Mouse (Mus musculus) fibroblast of lung, adult 2 months (primary cell): ENCODE measurements around the gene Lctl.

ENCODE experiments used
- DNase-seq: peaks from one replicate; pipeline ENCODE4 v3.0.0-alpha.2; 2011; ENCODE audit warnings: low read depth

Gene Lctl

DNA sequence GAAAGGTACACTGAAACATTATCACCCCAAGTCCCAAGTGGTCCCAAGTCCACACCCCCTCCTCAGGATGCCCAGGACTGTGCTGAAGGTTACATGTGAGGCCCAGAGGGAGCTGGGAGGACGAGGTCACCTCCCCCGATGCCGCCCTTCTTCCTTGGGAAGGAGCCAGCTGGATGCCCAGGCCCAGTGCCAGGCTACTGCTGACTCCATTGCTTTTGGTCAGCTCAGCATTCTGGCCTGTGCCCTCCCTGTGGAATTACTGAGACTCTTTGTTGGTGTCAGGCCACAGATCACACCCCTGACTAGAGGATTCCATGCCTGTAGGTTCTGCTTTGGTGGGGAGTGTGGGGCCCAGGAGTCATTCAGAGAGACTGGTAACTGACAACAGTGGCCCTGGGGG is at the start of gene Lctl:
Gene Lctl (plus strand): TSS at position 272 of the 400 bp plus-strand sequence.
- DNase-seq: no peak

GRCm38 (mm10) chr9:64067787-64068186 is 49.2 kb upstream of the Lctl start:
- no peak for DNase-seq

- no peak for DNase-seq
Observed at GRCm38 (mm10) chr9:64068571-64068970, 48.4 kb upstream of the Lctl start.

GRCm38 (mm10) chr9:64069131-64069530 is 47.8 kb upstream of the Lctl start:
- no peak for DNase-seq

- no peak for DNase-seq
Observed at GRCm38 (mm10) chr9:64070674-64071073, 46.3 kb upstream of the Lctl start.

DNA sequence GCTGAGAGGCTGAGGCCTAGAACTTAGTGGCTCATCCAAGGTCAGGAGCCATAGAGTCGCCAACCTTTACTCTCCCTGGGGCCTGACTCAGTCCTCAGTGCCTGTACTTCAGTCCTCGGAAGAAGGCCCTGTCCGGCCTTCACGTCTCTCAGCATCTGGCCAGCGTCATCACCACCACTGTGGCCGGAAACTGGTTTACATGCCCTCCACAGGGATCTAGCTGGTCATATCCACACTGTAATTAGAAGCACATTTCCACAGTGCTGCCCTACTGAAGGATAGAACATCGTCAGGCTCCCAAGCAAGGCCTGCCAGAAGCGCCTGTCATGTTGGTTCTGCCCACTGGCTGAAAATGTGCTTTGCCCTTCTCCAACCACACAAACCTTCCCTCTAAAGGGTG is 42.1 kb upstream of the Lctl start:
- no peak for DNase-seq

GRCm38 (mm10) chr9:64076412-64076811 is 40.5 kb upstream of the Lctl start:
- no peak for DNase-seq

DNA sequence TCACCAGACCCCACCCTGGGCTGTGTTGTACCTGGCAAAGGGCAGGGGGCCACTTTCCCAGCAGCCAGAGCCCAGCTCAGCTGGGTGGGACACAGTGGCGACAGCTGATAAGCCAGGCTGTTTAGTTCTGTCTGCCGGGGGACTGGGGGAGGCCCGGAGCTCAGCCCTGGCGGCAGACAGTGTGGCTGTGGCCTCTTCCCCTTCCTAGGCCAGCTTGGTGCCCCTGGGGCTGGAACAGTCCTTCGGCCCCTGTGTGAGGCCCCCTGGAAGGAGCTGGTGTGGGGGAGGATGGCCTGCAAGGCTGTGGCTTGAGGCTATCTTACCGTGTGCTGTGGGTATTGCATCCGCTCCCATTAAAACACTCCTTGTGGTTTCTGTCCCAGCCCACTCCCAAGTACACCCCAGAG is 38.6 kb upstream of the Lctl start:
- no peak for DNase-seq

DNA sequence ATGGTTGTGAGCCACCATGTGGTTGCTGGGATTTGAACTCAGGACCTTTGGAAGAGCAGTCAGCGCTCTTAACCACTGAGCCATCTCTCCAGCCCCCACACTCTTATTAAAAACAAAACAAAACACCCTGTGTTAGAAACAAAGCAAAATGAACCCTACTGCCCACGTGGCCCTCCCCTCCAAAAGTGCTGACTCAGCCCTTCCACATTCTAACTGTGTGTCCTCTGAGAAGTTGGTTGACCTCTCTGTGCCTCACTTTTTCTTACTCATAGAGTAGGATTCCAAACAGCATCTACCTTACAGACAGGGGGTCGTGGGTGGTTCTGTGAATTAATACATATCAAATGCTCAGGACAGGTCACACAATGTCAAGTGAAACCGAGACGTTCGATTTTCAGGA is 37.0 kb upstream of the Lctl start:
- no peak for DNase-seq

- no peak for DNase-seq
Observed at GRCm38 (mm10) chr9:64084231-64084630, 32.7 kb upstream of the Lctl start.

DNA sequence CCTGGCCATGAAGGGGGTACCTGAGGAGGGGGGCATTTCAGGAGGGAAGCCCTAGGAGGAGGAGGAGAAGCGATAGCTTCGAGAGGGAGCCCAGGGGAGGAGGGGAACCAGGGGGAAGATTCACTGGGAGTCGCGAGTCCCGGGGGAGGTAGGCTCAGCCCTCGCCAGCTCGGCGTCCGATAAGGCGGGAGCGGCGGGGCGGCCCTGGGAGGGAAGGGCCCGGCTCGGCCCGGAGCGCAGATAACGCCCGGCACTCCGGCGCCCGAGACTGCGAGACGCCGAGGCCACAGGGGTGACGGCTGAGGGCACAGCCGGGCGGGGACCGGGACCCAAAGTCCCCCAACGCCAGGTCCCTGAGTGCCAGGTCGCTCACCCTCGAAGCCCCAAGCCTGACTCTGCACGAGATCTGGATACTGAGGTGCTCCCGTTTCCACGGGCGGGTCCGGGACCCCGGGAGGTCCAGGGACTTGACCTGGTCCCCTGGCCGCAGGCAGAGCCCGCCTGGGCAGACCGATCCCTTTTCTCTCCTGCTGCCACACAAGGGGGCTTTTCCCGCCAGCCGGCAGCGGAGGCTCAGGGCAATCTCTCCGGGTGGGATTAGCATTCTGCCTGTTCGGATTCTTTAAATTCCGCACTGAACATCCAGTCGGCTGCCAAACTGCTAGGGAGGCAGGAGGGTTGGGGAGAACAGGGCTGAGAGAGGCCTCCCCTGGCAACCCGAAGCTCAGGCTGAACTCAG is 32.1 kb upstream of the Lctl start:
- no peak for DNase-seq

- DNase-seq: no peak
Observed at GRCm38 (mm10) chr9:64085976-64086375, 31.0 kb upstream of the Lctl start.

DNA sequence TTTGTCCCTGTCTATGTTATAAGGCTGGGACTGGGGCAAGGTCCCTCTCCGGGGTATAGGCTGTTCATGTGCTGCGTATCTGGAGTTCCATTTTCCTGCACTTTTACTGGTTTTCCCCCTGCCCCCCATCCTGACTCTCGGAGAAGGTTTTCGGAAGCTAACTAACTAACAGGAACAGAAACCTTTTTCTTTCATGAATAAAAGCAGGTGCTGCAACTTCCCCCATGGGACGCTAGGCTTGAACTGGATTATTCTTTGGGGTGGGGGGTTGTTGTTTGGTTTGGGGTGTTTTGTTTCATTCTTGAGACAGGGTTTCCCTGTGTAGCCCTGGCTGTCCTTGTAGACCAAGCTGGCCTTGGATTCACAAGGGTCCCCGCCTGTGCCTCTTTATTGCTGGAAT is 30.4 kb upstream of the Lctl start:
- no peak for DNase-seq

DNA sequence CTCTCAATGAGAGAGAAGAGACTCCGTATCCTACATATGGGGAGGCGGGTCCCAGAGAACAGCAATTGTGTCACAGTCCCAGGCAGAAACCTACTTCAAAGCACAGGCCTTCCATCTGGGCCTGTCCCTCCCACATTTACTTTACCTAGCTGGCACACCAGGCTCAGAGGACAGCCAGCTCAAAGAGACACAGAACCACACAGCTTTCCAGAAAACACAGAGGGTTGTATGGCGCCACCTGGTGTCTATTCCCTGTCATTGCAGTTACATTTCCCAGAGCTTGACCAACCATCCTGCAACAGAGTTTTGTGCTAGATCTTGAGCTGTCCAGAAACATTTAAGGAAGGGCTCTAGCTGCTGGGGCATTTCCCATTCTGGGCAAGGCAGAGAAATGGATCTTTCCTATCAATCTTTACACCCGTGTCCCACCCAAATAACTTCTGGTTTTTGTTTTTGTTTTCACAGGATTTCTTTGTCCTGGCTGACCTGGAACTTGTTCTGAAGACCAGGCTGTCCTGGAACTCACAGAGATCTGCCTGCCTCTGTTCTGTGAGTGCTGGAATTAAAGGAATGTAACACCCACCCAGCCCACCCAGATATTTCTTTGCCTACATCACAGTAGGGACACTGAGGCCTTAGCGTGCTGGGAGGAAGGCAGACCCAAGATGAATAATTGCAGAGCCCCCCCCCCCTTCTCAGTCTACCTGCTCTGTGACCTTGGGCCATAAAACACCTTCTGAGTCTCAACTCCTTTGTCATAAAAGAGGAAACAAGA is 29.3 kb upstream of the Lctl start:
- no peak for DNase-seq

GRCm38 (mm10) chr9:64088346-64088745 is 28.6 kb upstream of the Lctl start:
- no peak for DNase-seq

DNA sequence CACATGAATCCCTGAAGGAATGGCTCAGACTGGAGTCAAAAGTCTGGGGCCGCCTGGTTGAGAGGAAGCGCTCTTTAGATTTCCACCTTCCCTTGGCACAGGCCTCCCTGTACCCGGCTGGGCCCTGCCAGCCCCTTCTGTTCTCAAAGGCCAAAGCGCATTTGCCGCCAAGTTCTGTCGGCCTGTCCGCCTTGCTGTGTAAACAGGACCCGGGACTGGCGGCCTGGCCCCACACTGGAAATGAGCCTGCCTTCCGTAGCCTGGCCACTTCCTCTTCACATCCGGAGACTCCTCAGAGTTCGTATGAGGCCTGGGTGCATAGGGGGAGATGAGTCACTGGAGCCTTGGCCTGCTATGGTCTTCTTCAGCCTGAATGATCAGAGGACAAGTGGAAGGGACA is 27.9 kb upstream of the Lctl start:
- no peak for DNase-seq

DNA sequence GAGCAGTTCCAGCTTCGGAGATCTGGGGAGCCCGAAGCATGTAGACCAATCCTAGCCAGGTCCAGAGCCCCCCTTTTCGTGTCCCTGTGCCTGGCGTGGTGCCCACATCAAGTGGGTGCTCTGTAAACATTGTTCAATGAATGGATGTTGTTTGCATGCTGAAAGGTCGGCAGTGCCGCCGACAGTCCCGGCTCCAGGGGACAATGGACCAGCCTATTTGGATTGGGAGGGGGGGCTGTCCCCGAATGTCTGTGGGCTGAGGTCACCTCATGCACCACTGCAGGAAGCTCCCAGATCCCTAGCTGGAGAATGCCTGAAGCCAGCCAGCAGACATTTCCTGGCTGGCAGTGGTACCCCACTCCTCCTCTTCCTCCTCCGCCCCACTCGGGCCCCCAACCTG is 22.9 kb upstream of the Lctl start:
- no peak for DNase-seq

DNA sequence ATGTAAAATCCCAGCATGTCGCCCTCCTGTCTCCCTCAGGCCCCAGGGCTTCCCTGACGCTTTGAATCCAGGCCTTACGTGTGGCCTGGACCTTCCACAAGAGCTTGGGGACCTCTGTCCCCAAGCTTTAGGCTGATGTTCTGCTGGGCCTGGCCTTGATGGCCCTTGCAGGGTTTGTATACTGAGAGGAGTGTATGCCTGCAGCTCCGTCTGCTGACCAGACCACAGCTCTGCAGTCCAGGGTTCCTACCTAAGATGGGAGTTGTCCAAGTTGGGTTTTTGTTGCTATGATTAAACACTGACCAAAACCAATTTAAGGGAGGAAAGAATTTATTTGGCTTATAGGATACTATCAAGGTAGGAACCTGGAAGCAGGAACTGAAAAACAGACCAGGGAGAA is 18.7 kb upstream of the Lctl start:
- no peak for DNase-seq

DNA sequence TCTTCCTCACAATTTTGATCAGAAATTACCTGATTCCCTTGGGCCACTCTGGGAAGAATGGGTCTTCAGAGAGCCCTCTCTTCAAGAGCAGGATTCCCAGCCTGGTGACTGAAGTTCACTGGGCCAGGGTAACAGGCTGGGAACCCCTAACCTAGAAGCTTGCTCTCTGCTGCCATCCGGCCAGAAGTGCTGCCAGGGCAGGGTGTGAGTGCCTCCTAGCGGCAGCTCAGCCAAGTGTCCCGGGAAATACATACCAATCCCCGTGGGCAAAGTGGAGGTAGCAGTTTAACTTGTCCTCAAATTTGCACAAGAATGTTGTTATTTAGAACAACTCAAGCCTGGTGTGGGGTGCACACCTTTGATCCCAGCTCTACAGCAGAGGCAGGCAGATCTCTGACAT is 16.5 kb upstream of the Lctl start:
- DNase-seq: no peak

DNA sequence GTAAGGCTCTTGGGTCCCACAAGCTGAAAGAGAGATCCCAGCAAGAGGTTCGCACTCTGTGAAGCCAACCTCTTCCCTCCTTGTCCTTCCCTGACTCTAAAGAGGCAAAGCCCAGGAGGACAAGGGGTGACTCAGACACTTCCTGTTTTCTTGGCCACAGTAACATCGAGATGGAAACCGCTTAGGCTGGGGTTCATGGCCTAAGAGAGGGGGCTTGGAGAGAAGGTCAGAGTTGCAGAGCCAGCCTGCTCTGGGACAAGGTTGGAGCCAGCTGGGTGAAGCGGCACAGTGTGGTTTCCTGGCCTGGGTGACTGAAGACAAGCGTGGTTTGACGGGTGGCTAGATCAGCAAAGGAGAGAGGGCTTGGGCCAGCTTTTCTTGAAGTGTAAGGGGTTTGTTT is 11.6 kb upstream of the Lctl start:
- no peak for DNase-seq

- DNase-seq: no peak
Observed at GRCm38 (mm10) chr9:64110502-64110901, 6.4 kb upstream of the Lctl start.

DNA sequence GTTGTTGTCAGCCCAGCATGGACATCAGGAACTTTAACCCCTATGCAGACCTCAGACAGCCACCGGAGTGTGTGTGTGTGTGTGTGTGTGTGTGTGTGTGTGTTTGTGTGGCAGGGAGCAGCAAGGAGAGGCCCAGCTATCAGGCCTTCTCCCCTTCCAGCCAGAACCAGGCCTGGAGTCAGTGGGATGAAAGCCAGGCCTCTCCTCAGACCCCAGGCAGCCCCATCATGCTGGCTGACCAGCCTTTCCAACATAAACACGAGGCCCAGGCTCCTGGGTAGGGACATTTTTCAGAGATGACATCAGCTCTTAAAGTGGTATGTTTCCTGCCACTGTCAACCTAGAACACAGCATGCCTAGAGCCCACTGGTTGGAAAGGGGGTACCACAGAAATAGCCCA is 2.3 kb upstream of the Lctl start:
- no peak for DNase-seq

GRCm38 (mm10) chr9:64115756-64116155 is 1.2 kb upstream of the Lctl start:
- DNase-seq: no peak

GRCm38 (mm10) chr9:64119898-64120297 is 3.0 kb downstream of the Lctl start:
- DNase-seq: no peak
